Mouse (Mus musculus): ENCODE measurements around the gene Ncapd3.

GRCm38 (mm10) chr9:27005933-27006332 is 24.0 kb upstream of the Ncapd3 start:
- TF ChIP-seq EP300 (IDR thresholded peaks at IDR 0.05; ENCODE audit: low read depth), result no peak
- no peak for TF ChIP-seq CTCF (IDR thresholded peaks at IDR 0.05; ENCODE audit: low read depth)
